Mouse (Mus musculus) neural tube, embryonic 14.5 days (tissue): ENCODE results near the gene Gtpbp8. TPM values are rescaled to one million over a fixed set of nuclear protein-coding genes. Genes with fewer than 3 reads are reported as not detected.

Source experiments
- ATAC-seq: fragments of 200-750 bp; cut with Nextera tagmentation; 2 replicates; pipeline ENCODE4 v1.8.0; 2017; ENCODE audit warnings: low read depth, mild to moderate bottlenecking, moderate TSS enrichment, moderate library complexity
- H3K27ac ChIP-seq: fragments of 300-500 bp; sonication (generic); 2 replicates; pipeline ENCODE4 v1.5.1; 2014; ENCODE audit warnings: low read depth, mild to moderate bottlenecking, control low read depth, low read length, moderate library complexity, mixed read lengths
- H3K27me3 ChIP-seq: fragments of 300-500 bp; sonication (generic); 2 replicates; pipeline ENCODE4 v1.6.1; 2014; ENCODE audit warnings: low read length; ENCODE audit not compliant: control insufficient read depth, insufficient read depth
- H3K36me3 ChIP-seq: fragments of 300-500 bp; sonication (generic); 2 replicates; pipeline ENCODE4 v1.6.1; 2014; ENCODE audit warnings: low read length, mixed read lengths; ENCODE audit not compliant: control insufficient read depth, insufficient read depth
- H3K4me1 ChIP-seq: fragments of 300-500 bp; sonication (generic); 2 replicates; pipeline ENCODE4 v1.6.1; 2014; ENCODE audit warnings: low read length; ENCODE audit not compliant: control insufficient read depth, insufficient read depth
- H3K4me2 ChIP-seq: fragments of 300-500 bp; sonication (generic); 2 replicates; pipeline ENCODE4 v1.6.1; 2014; ENCODE audit warnings: mild to moderate bottlenecking, low read depth, low read length, control low read depth
- H3K4me3 ChIP-seq: fragments of 300-500 bp; sonication (generic); 2 replicates; pipeline ENCODE4 v1.5.1; 2014; ENCODE audit warnings: low read depth, low read length, control low read depth, mixed read lengths
- H3K9ac ChIP-seq: fragments of 300-500 bp; sonication (generic); replicated peaks from 2 replicates; pipeline ENCODE4 v1.6.1; 2014; ENCODE audit warnings: low read depth, mild to moderate bottlenecking, control low read depth, low read length, mixed read lengths
- H3K9me3 ChIP-seq: fragments of 300-500 bp; sonication (generic); 2 replicates; pipeline ENCODE4 v1.6.1; 2016; ENCODE audit warnings: low read length; ENCODE audit not compliant: control insufficient read depth
- WGBS: fragments of 180-500 bp; shearing (Covaris S2); extraction: QIAGEN DNeasy Blood & Tissue Kit; methylation state at CpG from one replicate; pipeline ENCODE4 v1.1.7; 2014; 5-methylcytosine and 5-hydroxymethylcytosine counted together
- polyA plus RNA-seq: library from polyadenylated mRNA; unstranded; fragments of >200 nt; fragmentation: Nextera tagmentation; extraction: Ambion mirVana; gene quantifications from 2 replicates; pipeline ENCODE4 v1.2.1, GENCODE M21; 2014

Gene Gtpbp8
- polyA plus RNA-seq, 1 experiment from 2014 or later = 42.3 TPM

- H3K4me2 ChIP-seq = peak overlapping the region; percentile 42
- no peaks in the 10 kb centered on the region for H3K9me3 ChIP-seq
- H3K27ac ChIP-seq = peak overlapping the region; percentile 72
- H3K4me3 ChIP-seq = no peak overlapping the region
- no peak overlapping the region for H3K9ac ChIP-seq
- ATAC-seq = peak; percentile 36
- 6% methylated on average over 18 of the region's 18 CpGs for WGBS
- H3K27me3 ChIP-seq = no peaks in the 10 kb centered on the region
- H3K36me3 ChIP-seq = no peaks in the 10 kb centered on the region
- peaks cover 22% of the 10 kb centered on the region for H3K4me1 ChIP-seq
Observed at GRCm38 (mm10) chr16:44687719-44688420, 58.3 kb downstream of the Gtpbp8 start.

- peak overlapping the region; percentile 72 for H3K27ac ChIP-seq
- no peaks in the 10 kb centered on the region for H3K9me3 ChIP-seq
- peak overlapping the region; percentile 42 for H3K4me2 ChIP-seq
- peaks cover 22% of the 10 kb centered on the region for H3K4me1 ChIP-seq
- H3K36me3 ChIP-seq = no peaks in the 10 kb centered on the region
- H3K27me3 ChIP-seq = no peaks in the 10 kb centered on the region
- H3K4me3 ChIP-seq = no peak overlapping the region
- WGBS = 16% methylated on average over 20 of the region's 20 CpGs
- ATAC-seq = peak; percentile 83
- 0 out of 2 replicates have a peak overlapping the region, but pooled peaks have one; percentile 32 for H3K9ac ChIP-seq
Observed at GRCm38 (mm10) chr16:44686991-44687718, 59.0 kb downstream of the Gtpbp8 start.

Other genes starting within 250 kb of the Gtpbp8 start
- 7.8 and 9.9 TPM in 2 replicates for gene Boc, start 187.5 kb downstream of the Gtpbp8 start, polyA plus RNA-seq
- gene Nepro, start 22.1 kb downstream of the Gtpbp8 start, polyA plus RNA-seq = 5.4 and 6.1 TPM in 2 replicates
- gene Cd200r1, start 19.4 kb upstream of the Gtpbp8 start, polyA plus RNA-seq = 0.29 and 0.41 TPM in 2 replicates
- gene Cd200r4, start 65.4 kb upstream of the Gtpbp8 start, polyA plus RNA-seq = not detected in 2 replicates
- gene Cd200r2, start 120.7 kb upstream of the Gtpbp8 start, polyA plus RNA-seq = 0.15 TPM in 2 replicates
- gene Cd200r3, start 197.3 kb upstream of the Gtpbp8 start, polyA plus RNA-seq = not detected in 2 replicates